Mouse (Mus musculus) erythroblast, adult 5-6 weeks (primary cell): Measurements from ENCODE around the gene Agpat1. TPM values are rescaled to one million over a fixed set of nuclear protein-coding genes. Genes with fewer than 3 reads are reported as not detected.

Experiments used
- ATAC-seq: replicated peaks from 2 replicates; pipeline ENCODE4 v1.8.0; 2016; ENCODE audit warnings: moderate number of reproducible peaks, mild to moderate bottlenecking, moderate TSS enrichment, inconsistent platforms; ENCODE audit not compliant: poor library complexity, low FRiP score, severe bottlenecking
- total RNA-seq, 2 experiments: library from RNA; stranded (forward) in 1 of 2; stranded (reverse) in 1 of 2; fragments of 150-400 nt in 1 of 2; fragments of 200-764, 138-1000 nt in 1 of 2; gene quantifications; 2 replicates each; pipeline versions ENCODE4 v1.2.3 to v1.2.4; 2015 to 2017; ENCODE audit warnings: low replicate concordance in 2 of 2

The Agpat1 gene
- total RNA-seq, 2 experiments from 2014 or later: 9.6 to 12.4 TPM

GRCm38 (mm10) chr17:34585121-34585520, 18.9 kb upstream of the Agpat1 start:
- ATAC-seq: no peak

GRCm38 (mm10) chr17:34585877-34586771, 17.9 kb upstream of the Agpat1 start:
- no peak for ATAC-seq

DNA sequence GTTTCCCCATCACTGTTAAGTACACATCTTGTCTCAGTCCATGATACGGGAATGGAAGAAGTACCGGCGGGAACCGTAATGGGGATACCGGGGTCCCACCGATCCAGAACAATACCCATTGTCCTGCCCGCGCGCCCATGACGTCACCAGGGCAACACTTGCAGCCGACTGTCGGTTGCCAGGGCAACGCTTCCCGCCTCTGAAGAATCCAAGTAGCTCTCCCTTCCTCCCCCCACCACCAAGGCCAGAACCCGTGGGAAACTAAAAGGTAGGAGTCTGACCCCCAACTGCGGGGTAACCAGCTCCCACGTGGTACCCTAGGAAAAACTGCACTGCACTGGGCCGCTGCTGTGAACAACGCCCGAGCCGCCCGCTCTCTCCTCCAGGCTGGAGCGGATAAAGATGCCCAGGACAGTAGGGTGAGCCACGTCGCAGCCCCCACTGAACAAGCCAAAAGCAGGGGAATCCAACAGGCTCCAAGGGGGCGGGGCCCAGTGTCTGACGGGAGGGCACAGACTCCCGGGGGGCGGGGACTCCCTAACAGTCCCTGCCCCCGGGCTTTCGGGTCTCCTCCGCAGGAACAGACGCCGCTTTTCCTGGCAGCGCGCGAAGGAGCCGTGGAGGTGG, 17.2 kb upstream of the Agpat1 start:
- peak; percentile 67 for ATAC-seq

- peak; percentile 77 for ATAC-seq
Observed at GRCm38 (mm10) chr17:34587423-34587811, 16.6 kb upstream of the Agpat1 start.

DNA sequence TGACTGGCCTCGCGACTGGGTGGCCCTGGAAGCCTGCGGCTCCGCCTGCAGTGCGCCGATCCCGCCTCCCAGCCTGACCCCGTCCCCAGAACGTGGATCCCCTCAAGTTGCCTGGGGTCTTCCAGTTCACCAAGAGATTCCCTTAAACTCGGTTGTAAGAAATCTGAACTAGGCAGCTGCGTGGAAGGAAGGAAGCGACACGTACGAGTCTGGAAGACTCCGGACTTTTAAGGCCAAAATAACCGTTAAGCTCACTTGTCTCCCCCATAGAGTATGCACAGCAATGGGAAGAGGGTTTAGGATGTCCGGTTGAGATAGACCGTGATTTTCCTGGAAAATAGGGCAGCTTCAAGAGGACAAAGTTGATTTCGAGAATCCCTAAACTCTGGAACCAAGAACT, 16.2 kb upstream of the Agpat1 start:
- ATAC-seq: no peak

DNA sequence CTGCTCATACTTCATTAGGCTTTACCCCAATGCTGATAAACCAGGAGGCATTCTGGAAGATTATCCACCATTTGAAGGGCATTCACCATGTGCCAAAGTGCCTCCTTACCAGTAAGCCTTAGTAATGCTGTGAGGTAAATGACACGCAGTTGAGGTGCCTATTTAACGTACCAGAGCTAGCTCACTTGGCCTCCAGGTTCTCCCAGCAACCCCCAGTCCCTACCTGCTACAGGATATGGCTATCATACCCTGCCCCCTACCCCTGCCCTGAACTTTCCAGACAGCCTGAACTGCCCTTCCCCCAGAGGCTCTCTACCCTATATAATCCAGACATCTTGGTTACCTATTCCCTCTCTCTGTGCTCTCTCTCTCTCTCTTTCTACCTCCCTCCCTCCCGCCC, 15.3 kb upstream of the Agpat1 start:
- ATAC-seq: no peak

DNA sequence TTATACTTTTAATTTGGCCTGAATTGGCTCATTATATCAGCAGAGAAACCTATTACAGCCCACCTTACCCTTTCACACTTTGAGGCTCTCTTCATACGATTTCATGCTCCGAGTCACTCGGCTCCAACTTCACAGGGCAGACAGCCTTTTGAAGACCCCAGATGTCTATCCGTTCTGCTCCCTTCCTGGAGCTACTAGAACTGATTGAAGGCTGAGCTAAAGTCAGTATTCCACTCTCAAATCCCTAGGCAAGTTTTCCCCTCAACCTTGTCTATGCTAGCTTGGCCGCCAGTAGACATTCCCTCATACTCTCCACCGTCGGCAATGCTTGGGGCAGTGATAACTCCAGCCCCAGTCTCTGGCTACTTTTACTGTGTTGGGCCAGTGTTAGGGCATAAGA, 14.9 kb upstream of the Agpat1 start:
- ATAC-seq: no peak

GRCm38 (mm10) chr17:34589681-34590101, 14.4 kb upstream of the Agpat1 start, which contains the start of gene Gpsm3:
Gene Gpsm3 (plus strand): TSS chr17:34589806.
- no peak for ATAC-seq

DNA sequence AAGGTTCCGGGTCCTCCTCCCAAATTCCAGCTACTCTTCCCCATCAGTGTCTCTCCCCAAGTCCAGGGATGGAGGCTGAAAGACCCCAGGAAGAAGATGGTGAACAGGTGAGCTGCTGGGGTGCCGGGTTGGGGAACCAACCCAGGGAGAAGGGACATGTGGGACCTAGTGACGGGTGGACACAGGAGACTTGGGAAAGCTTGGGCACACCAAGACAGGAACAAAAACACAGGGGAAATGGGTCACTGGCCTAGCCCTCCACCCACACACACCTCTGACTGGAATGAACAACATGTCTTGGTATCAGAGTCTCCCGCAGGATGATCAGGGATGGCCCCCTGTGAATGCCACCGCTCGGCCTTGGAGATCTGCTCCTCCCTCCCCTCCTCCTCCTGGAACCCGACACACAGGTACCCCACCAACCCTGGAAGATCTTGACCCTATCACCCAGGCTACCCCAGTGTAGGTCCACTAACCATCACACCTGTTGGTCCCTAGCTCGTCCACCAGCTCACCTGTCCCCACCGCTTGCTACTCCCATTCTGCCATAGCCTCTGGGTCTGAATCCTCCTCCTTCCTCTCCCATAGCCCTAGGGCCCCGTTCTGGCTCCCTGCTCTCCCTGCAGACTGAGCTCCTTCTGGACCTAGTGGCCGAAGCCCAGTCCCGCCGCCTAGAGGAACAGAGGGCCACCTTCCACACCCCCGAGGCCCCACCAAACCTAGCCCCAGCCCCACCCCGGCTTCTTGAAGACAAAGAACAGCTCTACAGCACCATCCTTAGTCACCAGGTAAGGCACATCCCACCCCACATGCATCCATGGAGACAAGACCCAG, 13.7 kb upstream of the Agpat1 start:
- ATAC-seq: no peak

GRCm38 (mm10) chr17:34591029-34591993, 12.8 kb upstream of the Agpat1 start, which contains the start of gene Pbx2:
Gene Pbx2 (plus strand): TSS chr17:34591266.
- ATAC-seq: no peak

- peak; percentile 75 for ATAC-seq
Observed at GRCm38 (mm10) chr17:34591994-34592375, 12.1 kb upstream of the Agpat1 start.

GRCm38 (mm10) chr17:34592581-34593549, 11.2 kb upstream of the Agpat1 start:
- ATAC-seq: no peak

GRCm38 (mm10) chr17:34593752-34594525, 10.1 kb upstream of the Agpat1 start:
- no peak for ATAC-seq

GRCm38 (mm10) chr17:34596098-34596497, 8.0 kb upstream of the Agpat1 start:
- no peak for ATAC-seq

DNA sequence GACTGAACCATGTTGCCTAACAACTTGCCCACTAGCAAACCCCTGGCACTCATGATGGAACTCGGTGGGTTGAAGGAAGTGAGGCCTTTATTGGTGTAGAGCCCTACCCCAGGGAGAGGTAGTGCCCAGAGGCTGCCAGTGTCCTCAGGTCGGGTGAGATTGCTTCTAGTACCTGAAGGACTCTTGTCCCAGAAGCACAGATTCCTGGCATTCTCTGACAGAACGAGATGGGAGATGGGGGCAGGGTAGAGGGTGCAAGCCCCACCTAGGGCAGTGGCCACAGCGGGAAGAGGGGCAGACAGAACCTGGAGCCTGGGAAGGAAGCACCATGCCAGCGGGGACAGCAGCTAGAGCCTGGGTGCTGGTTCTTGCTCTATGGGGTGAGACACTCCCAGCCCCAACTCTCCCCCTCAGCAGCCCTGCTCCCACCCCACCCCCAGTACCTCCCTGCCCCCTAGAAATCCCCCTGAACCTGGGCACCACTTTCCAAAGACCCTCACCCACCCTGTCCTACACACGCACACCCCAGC, 6.4 kb upstream of the Agpat1 start, which contains the start of gene Ager:
Gene Ager, plus strand, starts transcription at position 297 of the 530 bp plus-strand sequence.
- ATAC-seq: no peak

- ATAC-seq: no peak
Observed at GRCm38 (mm10) chr17:34599891-34600290, 4.2 kb upstream of the Agpat1 start.

DNA sequence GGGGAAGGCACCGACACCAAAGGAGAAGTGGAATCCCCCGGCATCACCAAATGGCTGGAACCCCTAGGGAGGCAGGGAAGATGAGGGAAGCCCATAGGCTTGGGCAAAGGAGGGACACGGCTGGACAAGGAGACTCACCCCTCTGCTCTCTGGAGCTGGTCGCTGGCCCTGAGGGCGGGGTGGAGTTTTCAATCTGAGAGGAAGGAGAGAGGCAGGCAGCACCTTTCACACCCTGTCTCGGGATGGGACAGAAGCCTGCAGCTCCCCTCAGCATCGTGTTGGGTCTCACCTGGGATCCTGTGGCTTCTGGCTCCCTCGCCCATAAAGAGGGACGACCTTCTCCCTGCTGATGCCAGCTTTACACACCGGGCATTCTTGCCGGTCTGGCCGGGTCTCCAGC, 2.3 kb upstream of the Agpat1 start:
- ATAC-seq: no peak
